Mouse (Mus musculus) hindbrain, embryonic 10.5 days (tissue): ENCODE results near the gene Cldn9. TPM values are rescaled to one million over a fixed set of nuclear protein-coding genes. Genes with fewer than 3 reads are reported as not detected.

Experiments
- DNase-seq: peaks from one replicate; pipeline ENCODE4 v3.0.0-alpha.2; 2017; ENCODE audit warnings: low spot score
- H3K27ac ChIP-seq: fragments of 300-500 bp; sonication (generic); 2 replicates; pipeline ENCODE4 v1.5.1; 2016; ENCODE audit warnings: mild to moderate bottlenecking, moderate library complexity
- H3K27me3 ChIP-seq: fragments of 300-500 bp; sonication (generic); 2 replicates; pipeline ENCODE4 v1.6.1; 2016; ENCODE audit warnings: mild to moderate bottlenecking; ENCODE audit not compliant: poor library complexity, insufficient read depth, severe bottlenecking
- H3K36me3 ChIP-seq: fragments of 300-500 bp; sonication (generic); 2 replicates; pipeline ENCODE4 v1.6.1; 2016; ENCODE audit warnings: mild to moderate bottlenecking, moderate library complexity
- H3K4me1 ChIP-seq: fragments of 300-500 bp; sonication (generic); replicated peaks from 2 replicates; pipeline ENCODE4 v1.6.1; 2016; ENCODE audit warnings: mild to moderate bottlenecking
- H3K4me3 ChIP-seq: fragments of 300-500 bp; sonication (generic); 2 replicates; pipeline ENCODE4 v1.5.1; 2016; ENCODE audit warnings: mild to moderate bottlenecking, moderate library complexity
- H3K9me3 ChIP-seq: fragments of 300-500 bp; sonication (generic); 2 replicates; pipeline ENCODE4 v1.6.1; 2016; ENCODE audit warnings: mild to moderate bottlenecking, moderate library complexity
- WGBS: fragments of 180-500 bp; shearing (Covaris S2); methylation state at CpG from one replicate; pipeline ENCODE4 v1.1.7; 2016; 5-methylcytosine and 5-hydroxymethylcytosine counted together
- polyA plus RNA-seq: library from polyadenylated mRNA; unstranded; fragments of >200 nt; fragmentation: Nextera tagmentation; extraction: Ambion mirVana; gene quantifications from 2 replicates; pipeline ENCODE4 v1.2.1, GENCODE M21; 2016

The Cldn9 gene
- polyA plus RNA-seq, 1 experiment from 2014 or later = 6.3 TPM

GRCm38 (mm10) chr17:23703301-23703700, 19.5 kb upstream of the Cldn9 start:
- WGBS = 84% methylated on average over 9 of the region's 9 CpGs

GRCm38 (mm10) chr17:23700079-23700478, 16.3 kb upstream of the Cldn9 start:
- WGBS = under 1% methylated on average over 28 of the region's 28 CpGs
- Histone ChIP-seq H3K9me3 (no peaks in the 10 kb centered on the region), H3K27me3 (peaks cover 61% of the 10 kb centered on the region), H3K4me1 (peaks cover 24% of the 10 kb centered on the region), H3K27ac (peak overlapping the region; percentile 75), H3K4me3 (peak overlapping the region; percentile 79), H3K36me3 (no peaks in the 10 kb centered on the region)
- peak; percentile 89 for DNase-seq

More at GRCm38 (mm10) chr17:23703301-23703700, 19.5 kb upstream of the Cldn9 start:
- Histone ChIP-seq H3K4me1 (peaks cover 23% of the 10 kb centered on the region), H3K9me3 (no peaks in the 10 kb centered on the region), H3K27me3 (peaks cover 55% of the 10 kb centered on the region), H3K4me3 (no peak overlapping the region), H3K36me3 (no peaks in the 10 kb centered on the region), H3K27ac (no peak overlapping the region)
- DNase-seq = no peak

- peak overlapping the region; percentile 75 for H3K27ac ChIP-seq
- peak; percentile 38 for DNase-seq
Observed at GRCm38 (mm10) chr17:23699131-23700077, 15.6 kb upstream of the Cldn9 start.

GRCm38 (mm10) chr17:23695801-23696200, 12.0 kb upstream of the Cldn9 start:
- no peak for DNase-seq

More at GRCm38 (mm10) chr17:23699131-23700077, 15.6 kb upstream of the Cldn9 start:
- Histone ChIP-seq H3K36me3 (no peaks in the 10 kb centered on the region), H3K9me3 (no peaks in the 10 kb centered on the region), H3K27me3 (peaks cover 60% of the 10 kb centered on the region), H3K4me1 (peaks cover 21% of the 10 kb centered on the region), H3K4me3 (peak overlapping the region; percentile 79)
- WGBS = under 1% methylated on average over 101 of the region's 101 CpGs

GRCm38 (mm10) chr17:23694491-23694890, 10.7 kb upstream of the Cldn9 start:
- Histone ChIP-seq H3K4me1 (peaks cover 12% of the 10 kb centered on the region), H3K4me3 (no peak overlapping the region), H3K36me3 (no peaks in the 10 kb centered on the region), H3K27me3 (peaks cover 31% of the 10 kb centered on the region), H3K9me3 (no peaks in the 10 kb centered on the region), H3K27ac (no peak overlapping the region)
- WGBS = 82% methylated on average over 1 of the region's 1 CpGs
- no peak for DNase-seq

More at GRCm38 (mm10) chr17:23695801-23696200, 12.0 kb upstream of the Cldn9 start:
- H3K36me3 ChIP-seq = no peaks in the 10 kb centered on the region
- H3K9me3 ChIP-seq = no peaks in the 10 kb centered on the region
- H3K4me3 ChIP-seq = no peak overlapping the region
- 18% methylated on average over 3 of the region's 3 CpGs for WGBS
- H3K27ac ChIP-seq = no peak overlapping the region
- peaks cover 44% of the 10 kb centered on the region for H3K27me3 ChIP-seq
- peaks cover 21% of the 10 kb centered on the region for H3K4me1 ChIP-seq

GRCm38 (mm10) chr17:23683226-23683625, 600 bp downstream of the Cldn9 start:
- Histone ChIP-seq H3K4me3 (peak overlapping the region; percentile 39), H3K27me3 (peaks cover 68% of the 10 kb centered on the region), H3K9me3 (no peaks in the 10 kb centered on the region), H3K4me1 (peaks cover 37% of the 10 kb centered on the region), H3K36me3 (no peaks in the 10 kb centered on the region), H3K27ac (peak overlapping the region; percentile 71)
- no peak for DNase-seq
- 24% methylated on average over 15 of the region's 15 CpGs for WGBS

GRCm38 (mm10) chr17:23682530-23682929, 1.3 kb downstream of the Cldn9 start:
- 0 out of 2 replicates have a peak overlapping the region, but pooled peaks have one; percentile 71 for H3K27ac ChIP-seq
- WGBS = 68% methylated on average over 3 of the region's 3 CpGs
- peaks cover 75% of the 10 kb centered on the region for H3K27me3 ChIP-seq
- no peaks in the 10 kb centered on the region for H3K9me3 ChIP-seq
- peak overlapping the region; percentile 39 for H3K4me3 ChIP-seq
- peaks cover 37% of the 10 kb centered on the region for H3K4me1 ChIP-seq
- H3K36me3 ChIP-seq = no peaks in the 10 kb centered on the region
- DNase-seq = no peak

GRCm38 (mm10) chr17:23682092-23682491, 1.7 kb downstream of the Cldn9 start:
- WGBS = 68% methylated on average over 4 of the region's 4 CpGs
- Histone ChIP-seq H3K27me3 (peaks cover 78% of the 10 kb centered on the region), H3K27ac (no peak overlapping the region), H3K36me3 (no peaks in the 10 kb centered on the region), H3K4me1 (peaks cover 42% of the 10 kb centered on the region), H3K4me3 (peak overlapping the region; percentile 39; the same call in 1 of the 2 replicates), H3K9me3 (no peaks in the 10 kb centered on the region)
- DNase-seq = no peak

- 77% methylated on average over 10 of the region's 10 CpGs for WGBS
- no peaks in the 10 kb centered on the region for H3K36me3 ChIP-seq
- H3K4me3 ChIP-seq = peak overlapping the region; percentile 39; the same call in 1 of the 2 replicates
- no peaks in the 10 kb centered on the region for H3K9me3 ChIP-seq
- DNase-seq = no peak
- H3K27ac ChIP-seq = no peak overlapping the region
- H3K27me3 ChIP-seq = peaks cover 87% of the 10 kb centered on the region
- peaks cover 52% of the 10 kb centered on the region for H3K4me1 ChIP-seq
Observed at GRCm38 (mm10) chr17:23681086-23681485, 2.7 kb downstream of the Cldn9 start.

GRCm38 (mm10) chr17:23680336-23680735, 3.5 kb downstream of the Cldn9 start:
- Histone ChIP-seq H3K9me3 (no peaks in the 10 kb centered on the region), H3K4me3 (peak overlapping the region; percentile 39), H3K27ac (no peak overlapping the region), H3K27me3 (peaks cover 95% of the 10 kb centered on the region), H3K4me1 (peaks cover 59% of the 10 kb centered on the region), H3K36me3 (no peaks in the 10 kb centered on the region)
- no peak for DNase-seq
- WGBS = 79% methylated on average over 9 of the region's 9 CpGs

GRCm38 (mm10) chr17:23679127-23679835, 4.5 kb downstream of the Cldn9 start, which contains the start of gene Cldn6:
Cldn6 (plus strand) TSS chr17:23679249.
- H3K27ac ChIP-seq = peak within 1 kb of the TSS; percentile 45; the same call in 1 of the 2 replicates
- H3K9me3 ChIP-seq = no peaks in the 10 kb centered on the region
- peaks cover 98% of the 10 kb centered on the region for H3K27me3 ChIP-seq
- peaks cover 64% of the 10 kb centered on the region for H3K4me1 ChIP-seq
- no peak for DNase-seq
- 2% methylated on average over 38 of the region's 38 CpGs for WGBS
- peak within 1 kb of the TSS; percentile 39 for H3K4me3 ChIP-seq
- no peaks in the 10 kb centered on the region for H3K36me3 ChIP-seq

GRCm38 (mm10) chr17:23677236-23677679, 6.6 kb downstream of the Cldn9 start, which contains the start of gene Tnfrsf12a:
Tnfrsf12a (minus strand) TSS chr17:23677468.
- H3K27ac ChIP-seq = peak within 1 kb of the TSS; percentile 69
- H3K4me1 ChIP-seq = peaks cover 62% of the 10 kb centered on the region
- peak; percentile 85 for DNase-seq
- peaks cover 82% of the 10 kb centered on the region for H3K27me3 ChIP-seq
- H3K9me3 ChIP-seq = no peaks in the 10 kb centered on the region
- H3K36me3 ChIP-seq = no peaks in the 10 kb centered on the region
- 0% methylated on average over 34 of the region's 34 CpGs for WGBS
- H3K4me3 ChIP-seq = peak within 1 kb of the TSS; percentile 60
